Mouse (Mus musculus) spleen, postnatal 4 days (tissue): ENCODE measurements around the gene Garnl3.
"Not testable (repeated sequence)": the region's sequence is repeated elsewhere in the genome, so short reads cannot be mapped to it uniquely, and the experiment has no call there.

ENCODE experiments used
- DNase-seq, 2 experiments: peaks; one replicate each; pipeline ENCODE4 v3.0.0; 2022; ENCODE audit warnings: low spot score in 2 of 2

Gene Garnl3

DNA sequence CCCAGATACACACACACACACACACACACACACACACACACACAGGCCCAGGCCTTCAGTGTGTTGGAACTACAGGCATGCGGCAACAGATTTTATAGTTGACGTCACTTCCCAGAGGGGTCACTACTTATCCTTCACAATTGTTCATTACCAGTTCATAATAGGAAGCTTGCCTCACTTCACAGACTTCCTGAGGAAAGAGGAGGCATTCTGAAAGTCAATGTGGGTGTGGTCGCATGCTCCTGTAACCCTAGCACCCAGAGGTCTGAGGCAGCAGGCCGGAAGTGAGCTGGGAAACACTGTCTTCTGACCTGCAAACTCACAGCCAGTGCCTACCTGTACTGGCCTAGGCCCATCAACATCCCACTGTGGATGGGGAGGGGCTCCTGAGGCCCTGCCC lies 106.4 kb downstream of the Garnl3 start:
- no peak for DNase-seq

GRCm38 (mm10) chr2:33024564-33024963 lies 106.9 kb downstream of the Garnl3 start:
- no peak for DNase-seq

- no peak for DNase-seq
Measured at GRCm38 (mm10) chr2:33022846-33023245, 108.6 kb downstream of the Garnl3 start.

DNA sequence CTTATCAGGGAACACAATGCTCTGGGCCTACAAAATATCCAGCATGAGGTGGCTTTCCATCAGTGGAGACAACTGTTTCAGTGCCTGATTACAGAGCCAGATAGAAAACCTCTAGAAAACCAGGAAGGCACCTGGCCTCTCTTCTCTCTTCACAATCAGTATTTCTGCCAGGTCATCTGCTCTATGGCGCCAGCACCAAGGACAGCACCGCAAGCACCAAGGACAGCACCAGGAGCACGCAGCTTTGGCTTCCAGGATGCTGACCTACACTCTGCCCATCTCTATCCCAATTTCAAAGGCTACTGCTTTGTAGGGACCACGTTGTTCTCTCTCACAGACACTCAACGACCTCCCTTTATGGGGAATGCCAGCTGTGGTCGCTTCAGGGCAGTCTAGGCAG lies 113.4 kb downstream of the Garnl3 start:
- peak; percentile 48 to 78 for DNase-seq

GRCm38 (mm10) chr2:33017191-33017590 lies 114.3 kb downstream of the Garnl3 start:
- no peak for DNase-seq

- no peak for DNase-seq
Measured at GRCm38 (mm10) chr2:33014877-33015276, 116.6 kb downstream of the Garnl3 start.

GRCm38 (mm10) chr2:33009055-33009454 lies 122.4 kb downstream of the Garnl3 start:
- not testable (repeated sequence) for DNase-seq

GRCm38 (mm10) chr2:33005041-33005440 lies 126.4 kb downstream of the Garnl3 start:
- DNase-seq = no peak

- DNase-seq = no peak
Measured at GRCm38 (mm10) chr2:33002144-33002543, 129.3 kb downstream of the Garnl3 start.

DNA sequence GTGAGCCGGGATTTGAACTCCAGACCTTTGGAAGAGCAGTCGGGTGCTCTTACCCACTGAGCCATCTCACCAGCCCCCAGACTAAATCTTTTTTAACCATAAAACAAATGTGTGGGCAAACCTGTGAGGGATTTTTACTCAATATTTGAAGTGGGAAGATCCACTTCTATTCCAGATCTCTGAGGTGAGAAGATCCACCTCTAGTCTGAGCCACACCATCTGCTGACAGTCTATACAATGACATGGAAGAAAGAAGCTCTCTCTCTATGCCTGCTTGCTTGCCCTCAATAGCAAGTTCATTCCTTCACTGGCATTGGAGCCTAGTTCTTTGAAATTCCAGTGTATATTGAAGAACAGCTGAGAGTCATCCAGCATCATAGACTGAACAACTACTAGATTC lies 131.7 kb downstream of the Garnl3 start:
- DNase-seq = no peak

GRCm38 (mm10) chr2:32997792-32998191 lies 133.7 kb downstream of the Garnl3 start:
- DNase-seq = no peak

DNA sequence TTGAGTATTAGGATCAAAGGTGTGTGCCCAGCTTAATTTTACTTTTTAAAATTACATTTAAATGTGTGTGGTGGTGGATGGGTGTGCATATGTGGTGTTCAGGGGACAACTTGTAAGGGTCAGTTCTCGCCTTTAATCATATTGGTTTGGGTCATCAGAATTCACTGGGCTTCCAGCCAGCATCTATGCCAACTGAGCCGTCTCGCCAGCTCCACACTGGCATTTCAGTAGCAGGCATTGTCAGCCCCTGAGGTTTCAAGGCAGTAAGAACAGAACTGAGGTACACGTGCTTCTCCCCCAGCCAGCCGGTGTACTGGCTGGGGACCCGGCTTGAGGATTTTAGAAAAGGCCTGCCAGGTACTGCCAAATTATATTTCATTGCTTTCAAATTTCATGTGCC lies 134.4 kb downstream of the Garnl3 start:
- no peak for DNase-seq

DNA sequence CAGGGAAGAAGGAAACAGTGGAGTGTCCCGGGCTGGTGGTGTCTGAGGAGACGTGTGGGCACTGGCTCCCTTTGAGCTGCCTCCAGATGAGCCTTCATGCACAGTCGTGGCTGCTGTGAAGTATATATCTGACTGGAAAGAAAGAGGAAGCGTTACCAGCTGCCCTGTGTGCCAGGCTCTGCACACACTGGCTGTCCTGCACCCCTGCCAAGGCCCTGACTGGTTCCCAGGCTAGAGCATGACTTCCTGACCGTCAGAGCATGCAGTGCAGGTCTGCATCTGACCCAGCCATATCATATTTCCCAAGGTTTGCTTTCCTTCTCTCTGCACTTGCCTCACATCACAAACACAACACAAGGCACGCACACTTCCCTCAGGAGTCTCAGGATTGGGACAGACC lies 139.3 kb downstream of the Garnl3 start:
- DNase-seq = no peak

GRCm38 (mm10) chr2:32990167-32990832 lies 141.2 kb downstream of the Garnl3 start:
- no peak for DNase-seq

GRCm38 (mm10) chr2:32989376-32989775 lies 142.1 kb downstream of the Garnl3 start:
- no peak for DNase-seq

DNA sequence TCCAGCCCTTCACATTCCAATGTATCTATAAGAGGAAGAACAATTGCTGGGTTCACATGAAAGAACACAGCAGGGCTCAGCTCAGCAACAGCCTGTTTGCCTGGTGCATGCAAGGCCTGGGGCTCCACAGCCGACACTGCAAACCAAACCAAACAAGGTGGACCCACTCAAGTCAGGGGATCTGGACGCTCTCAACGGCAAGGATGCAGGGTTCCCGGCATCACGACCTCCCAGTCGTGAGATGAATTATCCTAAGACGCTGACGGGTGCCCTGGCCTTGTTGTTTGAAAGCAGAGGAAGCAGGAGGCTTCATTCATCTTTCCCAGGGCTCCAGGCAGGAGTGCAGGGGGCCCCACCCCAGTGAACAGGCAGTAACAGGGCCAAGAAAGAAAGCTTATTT lies 145.6 kb downstream of the Garnl3 start:
- DNase-seq = no peak

DNA sequence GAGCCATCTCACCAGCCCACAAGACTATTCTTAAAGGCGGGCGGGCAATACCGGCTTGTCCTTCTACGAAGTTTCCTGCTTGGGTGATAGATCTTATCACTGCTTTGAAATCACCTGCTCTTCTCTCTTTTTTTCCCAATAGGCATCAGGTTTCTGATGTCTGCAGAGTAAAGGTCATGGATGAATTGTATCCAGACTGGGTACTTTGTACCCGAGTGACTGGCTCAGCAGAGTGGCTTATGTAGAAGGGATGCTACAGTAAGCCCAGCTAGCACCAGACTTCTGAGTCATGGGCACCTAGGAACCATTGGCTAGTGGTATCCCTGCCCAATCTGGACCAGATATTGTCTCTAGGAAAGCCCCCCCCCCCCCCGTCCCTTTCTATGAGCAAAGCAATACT lies 147.8 kb downstream of the Garnl3 start:
- no peak for DNase-seq

- DNase-seq = no peak
Measured at GRCm38 (mm10) chr2:32982700-32983099, 148.8 kb downstream of the Garnl3 start.

DNA sequence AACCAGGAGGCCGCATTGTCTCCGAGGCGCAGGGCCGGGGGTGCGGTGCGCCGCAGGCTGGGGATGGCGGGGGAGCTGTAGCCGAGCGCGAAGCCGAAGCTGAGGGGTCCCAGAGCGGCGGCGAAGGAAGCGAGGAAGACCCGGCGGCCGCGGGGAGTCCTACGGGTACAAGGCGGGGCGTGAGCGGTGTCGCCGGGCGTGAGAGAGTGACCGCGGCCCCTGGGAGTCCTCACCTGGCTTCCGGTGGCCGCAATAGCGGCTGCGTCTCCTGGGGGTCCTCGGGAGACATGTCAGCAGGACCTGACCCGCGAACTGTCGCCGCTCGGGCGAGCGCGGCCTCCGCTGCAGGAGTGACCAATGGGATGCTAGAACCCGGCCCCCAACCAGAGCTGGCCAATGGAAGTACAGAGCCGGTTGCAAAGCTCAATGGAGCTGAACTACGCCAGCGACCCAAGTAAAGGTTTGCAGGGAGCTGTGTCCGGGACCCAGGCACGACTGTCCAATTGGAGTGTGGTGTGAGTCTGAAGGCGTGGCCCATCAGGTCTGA lies 149.7 kb downstream of the Garnl3 start, which contains the start of gene Slc2a8:
Gene Slc2a8, minus strand, starts transcription at position 359 of the 547 bp plus-strand sequence.
- peak; percentile 86 to 91 for DNase-seq

DNA sequence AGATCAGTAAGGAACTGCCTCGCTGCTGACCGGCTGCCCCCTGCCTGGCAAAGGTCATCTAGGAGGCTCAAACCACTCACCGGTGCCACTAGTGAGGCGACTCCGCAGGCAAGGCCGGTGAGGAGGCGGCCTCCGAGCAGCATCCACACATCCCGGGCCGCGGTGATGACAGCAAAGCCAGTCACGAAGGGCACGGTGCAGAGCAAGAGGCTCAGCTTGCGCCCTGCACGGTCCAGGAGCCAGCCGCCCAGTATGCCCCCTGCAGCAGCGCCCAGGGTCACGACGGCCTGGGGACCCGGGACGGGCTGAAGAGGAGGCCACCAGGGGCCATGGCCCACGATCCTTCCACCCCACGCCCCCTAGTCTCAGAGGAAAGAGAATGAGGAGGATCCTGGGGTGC lies 150.2 kb downstream of the Garnl3 start:
- DNase-seq = peak in 1 of 2 experiments; percentile 78

DNA sequence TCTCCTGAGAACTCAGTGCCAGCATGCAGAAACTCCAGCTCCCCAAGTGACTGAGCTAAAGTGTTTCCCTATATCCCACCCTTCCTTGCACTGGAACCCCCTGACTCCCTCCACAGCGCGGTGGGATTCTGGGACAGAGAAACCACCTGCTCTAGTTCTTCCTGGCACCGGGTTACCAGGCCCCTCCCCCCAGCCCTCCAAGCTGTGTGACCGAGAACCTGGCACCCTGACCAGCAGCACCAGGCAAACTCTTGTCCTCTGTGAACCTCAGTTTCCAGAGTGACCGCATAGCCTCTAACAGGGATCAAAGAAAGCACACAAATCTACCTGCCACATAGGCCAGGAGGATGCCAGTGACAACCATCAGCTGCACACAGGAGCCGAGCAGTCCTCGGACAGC lies 151.8 kb downstream of the Garnl3 start:
- no peak for DNase-seq

DNA sequence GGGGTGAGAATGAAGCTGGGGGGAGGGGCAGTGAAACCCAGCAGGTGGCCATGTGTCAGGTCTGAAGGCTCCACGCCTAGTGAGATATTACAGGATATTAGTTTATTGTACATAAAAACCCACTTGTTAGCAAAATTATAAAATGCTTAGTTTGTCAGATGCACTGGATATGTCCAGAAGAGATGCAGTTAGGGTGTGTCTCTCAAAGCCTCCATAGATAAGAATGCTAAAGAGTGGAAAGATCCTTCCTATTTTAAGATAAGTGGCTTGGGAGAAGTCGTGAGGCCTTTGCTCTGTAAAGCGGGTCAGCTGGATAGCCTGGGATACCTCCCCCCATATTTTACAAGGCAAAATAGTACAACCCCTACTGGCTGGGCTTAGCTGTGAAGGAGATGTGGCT lies 152.8 kb downstream of the Garnl3 start:
- DNase-seq = no peak

GRCm38 (mm10) chr2:32977114-32977513 lies 154.3 kb downstream of the Garnl3 start:
- no peak for DNase-seq

- DNase-seq = no peak
Measured at GRCm38 (mm10) chr2:32974216-32974615, 157.2 kb downstream of the Garnl3 start.
